Mouse (Mus musculus) induced T-regulatory cell, adult 2 months (primary cell): ENCODE results near the gene Creb3l1.

ENCODE experiments used
- DNase-seq: peaks from one replicate; pipeline ENCODE4 v3.0.0-alpha.2; 2012; ENCODE audit warnings: low read depth

The Creb3l1 gene

DNA sequence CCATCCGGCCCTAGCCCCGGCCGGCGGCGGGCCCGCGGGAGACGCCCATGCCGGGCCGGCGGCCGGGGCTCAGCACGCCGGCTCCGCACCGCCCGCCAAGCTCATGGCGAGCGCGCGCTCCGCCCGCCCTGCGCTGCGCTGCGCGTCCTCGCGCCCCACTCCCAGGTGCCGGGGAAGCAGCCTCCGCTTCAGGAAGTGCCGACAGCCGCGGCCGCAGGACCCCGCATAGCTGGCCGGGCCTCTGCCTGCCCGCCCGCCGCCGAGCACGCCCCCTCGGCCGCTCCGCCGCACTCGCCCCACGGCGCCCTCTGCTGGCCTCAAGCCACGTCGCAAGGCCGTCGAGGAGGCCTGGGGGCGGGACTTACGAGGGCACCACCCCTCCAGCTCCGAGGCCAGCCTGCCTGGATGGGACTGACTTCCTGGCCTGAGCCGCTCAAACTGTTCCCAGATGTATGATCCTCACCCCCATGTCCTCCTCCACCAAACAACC lies 60.8 kb downstream of the Creb3l1 start:
- peak; percentile 95 for DNase-seq

DNA sequence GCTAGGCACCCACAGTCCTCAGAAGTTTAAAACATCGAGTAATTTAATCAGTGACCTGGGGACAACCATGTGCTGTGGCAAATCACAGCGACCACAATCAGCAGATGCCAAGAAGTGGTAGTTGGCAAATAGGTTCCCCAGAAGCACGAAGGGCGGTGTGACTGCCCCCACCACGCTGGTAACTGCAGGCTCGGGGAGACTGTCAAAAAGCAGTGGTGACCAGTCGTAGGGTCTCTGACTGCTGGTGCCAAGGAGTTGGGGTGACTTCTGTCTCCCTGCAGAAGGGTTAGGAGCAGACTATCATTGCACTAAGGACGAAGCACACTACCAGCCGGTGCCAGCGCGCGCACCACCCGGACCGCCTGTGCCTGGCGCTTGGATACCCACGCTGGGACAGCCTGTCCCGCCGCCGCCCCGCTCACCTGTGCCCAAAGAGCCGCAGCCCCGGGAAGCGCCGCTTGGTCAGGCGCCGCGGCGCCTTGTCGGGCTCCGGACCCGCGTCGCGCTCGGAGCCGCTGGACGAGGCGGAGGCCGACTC lies 61.4 kb downstream of the Creb3l1 start:
- peak; percentile 50 for DNase-seq

DNA sequence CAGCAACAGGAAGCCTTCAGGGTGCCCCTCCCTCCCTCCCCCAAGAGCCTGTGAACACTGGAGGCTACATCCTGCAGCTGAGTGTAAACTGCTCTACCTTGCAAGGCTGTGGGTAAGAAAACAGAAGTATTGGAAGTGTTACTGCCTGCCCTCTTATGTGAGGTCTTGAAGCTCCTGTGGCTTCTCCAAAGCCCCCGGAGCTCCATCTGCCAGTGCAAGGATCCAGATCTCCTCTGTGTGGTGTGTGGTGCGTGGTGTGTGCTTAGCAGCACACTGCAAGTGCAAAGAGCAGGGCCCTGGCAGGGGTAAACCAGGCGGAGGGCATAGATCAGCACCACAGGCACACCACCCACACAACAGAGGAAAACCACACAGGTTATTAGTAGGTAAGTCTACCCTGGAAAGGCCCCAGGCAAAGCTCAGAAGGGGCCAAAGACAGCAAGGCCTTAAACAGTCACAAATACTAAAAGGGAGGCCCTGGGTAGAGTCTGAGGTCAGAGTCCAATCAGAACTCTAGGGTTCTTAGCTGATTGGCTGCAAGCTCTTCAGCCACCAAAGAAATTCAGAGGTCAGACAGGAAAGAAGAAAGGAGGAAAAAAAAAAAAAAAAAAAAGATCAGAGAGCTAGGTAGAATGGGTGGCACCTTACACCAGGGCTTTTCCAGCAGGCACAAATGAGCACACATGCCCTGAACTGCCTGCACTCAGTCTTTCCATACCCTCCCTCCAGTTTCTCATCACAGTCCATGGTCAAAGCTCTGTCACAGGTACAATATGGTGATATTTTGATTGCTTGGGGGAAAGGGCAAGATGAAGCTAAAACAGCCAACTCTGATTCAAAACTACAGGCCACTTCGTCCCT lies 62.2 kb downstream of the Creb3l1 start:
- DNase-seq: peak; percentile 85

DNA sequence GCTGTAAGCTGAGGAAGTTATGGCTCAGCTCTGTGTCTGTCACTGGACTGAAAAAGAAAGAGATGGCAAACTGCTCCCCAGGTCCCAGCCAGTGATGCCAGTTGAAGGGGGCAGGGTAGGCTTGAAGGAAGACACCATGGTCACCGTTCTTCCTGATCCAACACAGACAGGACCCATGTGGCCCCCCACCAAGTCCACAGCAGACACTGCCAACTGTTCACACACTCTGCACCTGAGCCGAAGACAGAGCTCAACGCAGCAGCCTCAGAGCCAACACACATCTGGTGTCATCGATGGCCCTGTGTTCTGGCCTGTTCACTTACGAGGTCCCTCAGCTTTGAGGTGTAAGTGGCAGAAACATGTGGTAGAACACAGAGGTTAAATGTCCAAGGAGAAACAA lies 63.8 kb downstream of the Creb3l1 start:
- DNase-seq: no peak

DNA sequence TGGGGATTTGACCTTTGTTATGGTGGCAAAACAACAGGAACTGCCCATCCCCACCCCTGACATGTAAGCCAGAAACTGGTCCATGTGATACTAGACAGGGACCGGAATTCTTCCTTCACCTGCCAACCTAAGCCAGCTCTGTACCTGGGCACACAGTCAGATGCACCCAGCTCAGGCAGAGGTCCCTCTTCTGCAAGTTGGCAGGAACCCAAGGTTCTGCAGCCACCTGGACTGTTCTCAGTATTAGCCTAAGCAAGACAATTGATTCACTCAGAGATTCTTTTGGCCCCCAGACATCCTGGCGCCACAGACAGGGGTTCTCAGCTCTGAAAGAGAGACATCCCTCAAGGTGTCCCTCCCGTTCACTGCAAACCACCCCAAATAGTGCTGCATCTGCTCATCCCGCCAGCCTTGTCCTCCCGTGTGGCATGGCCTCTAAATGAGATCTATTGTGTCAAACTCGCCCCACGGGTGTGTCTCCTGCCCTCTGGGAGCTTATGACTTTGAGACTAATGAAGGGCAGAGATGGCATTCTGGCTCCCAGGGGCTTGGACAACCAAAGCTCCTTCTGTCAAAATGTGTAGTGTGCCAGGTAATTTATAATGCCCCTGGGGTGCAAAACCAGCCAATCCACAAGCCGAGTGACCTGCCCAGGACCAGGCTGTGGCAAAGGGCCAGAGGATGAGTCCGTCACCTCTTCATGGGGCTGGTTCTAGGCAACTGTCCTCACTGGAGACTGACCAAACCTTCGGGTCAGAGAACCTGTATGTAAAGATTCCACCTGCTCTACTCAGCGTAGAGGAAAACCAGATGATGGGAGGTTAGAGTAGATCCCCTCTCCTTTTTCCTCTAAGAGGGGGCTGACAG lies 64.5 kb downstream of the Creb3l1 start:
- no peak for DNase-seq

DNA sequence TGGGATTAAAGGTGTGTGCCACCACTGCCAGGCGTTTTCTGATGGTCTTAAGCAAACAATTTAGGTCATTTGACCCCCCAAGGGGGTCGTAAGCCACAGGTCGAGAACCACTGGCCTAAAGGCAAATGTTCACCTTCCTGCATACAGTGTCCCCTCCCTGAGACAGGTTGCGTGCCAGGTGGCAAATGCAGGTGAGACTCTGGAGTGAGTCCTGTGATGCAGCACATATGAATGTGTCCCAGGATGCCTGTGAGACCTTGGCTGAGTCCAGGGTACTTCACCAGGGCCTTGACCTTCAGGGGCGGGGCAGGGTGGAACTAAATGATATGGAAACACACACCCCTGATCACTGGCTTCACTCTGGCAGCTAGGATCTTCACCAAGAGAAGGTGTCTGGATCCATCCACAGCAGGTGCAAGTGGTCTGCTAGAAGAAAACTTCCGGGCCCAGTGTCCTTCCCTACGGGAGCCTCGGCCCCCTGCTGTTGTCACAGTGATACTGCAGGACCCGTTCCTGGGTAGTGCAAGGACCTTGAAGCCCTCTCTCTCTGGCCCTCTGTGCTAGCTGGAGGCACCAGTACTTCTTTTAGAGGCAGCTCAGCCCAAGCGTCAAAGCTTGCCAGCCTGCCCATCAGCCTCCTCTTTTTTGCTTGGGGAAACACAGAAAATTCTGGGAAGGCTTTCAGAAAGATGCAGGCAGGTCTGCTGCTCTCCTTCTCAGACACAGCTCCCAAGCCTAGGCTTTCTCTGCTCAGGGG lies 65.4 kb downstream of the Creb3l1 start:
- peak; percentile 80 for DNase-seq

DNA sequence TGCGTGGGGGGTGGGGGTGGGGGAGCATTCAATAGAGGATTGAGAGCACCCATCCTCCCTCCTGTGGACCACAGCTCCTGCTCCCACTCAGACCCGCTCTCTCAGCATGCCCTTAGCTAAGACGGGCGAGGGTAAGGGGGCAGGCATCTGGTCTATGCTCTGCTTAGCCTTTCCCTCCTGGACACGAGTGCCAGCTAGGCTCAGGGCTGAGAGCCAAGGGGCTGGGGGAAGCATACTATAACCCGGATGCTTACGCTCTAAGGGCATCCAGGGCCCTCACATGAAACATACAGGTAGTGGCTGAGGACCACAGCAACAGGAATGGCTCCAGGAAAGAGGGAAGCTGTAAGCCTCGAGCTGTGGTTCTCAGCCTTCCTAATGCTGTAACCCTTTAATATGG lies 66.3 kb downstream of the Creb3l1 start:
- DNase-seq: no peak

DNA sequence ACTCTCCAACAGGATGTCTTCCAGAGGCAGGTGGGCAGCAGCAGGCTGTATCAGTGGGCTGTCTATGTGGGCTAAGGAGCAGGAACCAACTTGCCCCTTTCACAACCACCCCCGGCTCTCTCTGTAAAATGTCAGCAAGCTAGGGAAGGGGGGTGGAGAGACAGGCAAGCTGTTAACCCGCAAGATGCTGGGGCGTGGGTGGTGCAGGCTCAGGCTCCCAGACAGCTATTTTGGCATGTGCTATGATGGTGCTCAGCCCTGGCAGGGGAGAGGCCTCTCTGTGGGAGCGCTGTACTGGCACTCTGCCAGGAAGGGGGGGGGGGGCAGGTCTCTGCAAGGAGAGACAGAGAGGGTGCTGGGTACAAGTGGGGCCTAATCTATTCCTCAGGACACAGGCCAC lies 67.2 kb downstream of the Creb3l1 start:
- DNase-seq: peak; percentile 85

DNA sequence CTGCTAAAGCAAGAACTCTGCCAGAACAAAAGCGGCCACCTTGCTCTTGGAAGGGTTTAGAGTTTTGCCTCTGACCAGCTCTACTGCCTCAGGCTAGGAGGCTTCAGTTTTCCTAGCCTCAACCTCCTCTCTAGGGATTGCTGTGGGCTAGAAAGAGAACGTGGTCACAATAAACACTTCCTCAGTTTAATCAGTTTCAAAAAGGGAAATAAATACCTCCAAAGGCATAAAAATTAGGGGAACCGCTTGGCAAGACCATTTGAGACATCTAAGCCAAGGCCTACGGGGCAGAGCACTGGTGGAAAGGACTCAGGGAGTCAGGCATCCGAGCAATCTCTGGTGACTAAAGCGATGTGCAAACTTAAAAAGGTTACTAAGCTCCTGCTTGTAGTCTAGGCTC lies 68.4 kb downstream of the Creb3l1 start:
- DNase-seq: no peak

DNA sequence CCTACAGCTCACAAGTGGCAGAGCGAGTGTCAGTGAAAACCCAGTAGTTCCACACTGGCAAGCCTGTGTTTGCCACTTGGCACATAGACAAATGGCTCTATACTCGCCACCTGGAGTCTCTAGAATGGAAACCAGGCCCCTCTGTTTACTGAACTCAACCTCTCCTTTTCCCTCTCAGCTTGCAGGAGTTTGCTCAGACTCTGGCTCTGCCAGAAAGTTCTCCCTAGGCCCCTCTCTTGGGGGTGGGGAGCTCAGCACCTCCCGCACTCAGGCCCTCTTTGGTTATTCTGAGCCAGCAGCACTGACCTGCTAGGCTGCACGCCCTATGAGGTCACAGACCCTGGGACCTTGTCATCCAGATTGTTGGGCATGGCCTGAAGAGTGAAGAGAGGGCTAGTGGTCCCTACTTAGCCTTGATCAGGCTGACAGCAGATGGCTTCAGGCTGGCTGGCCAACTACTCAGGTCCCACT lies 69.1 kb downstream of the Creb3l1 start:
- no peak for DNase-seq

DNA sequence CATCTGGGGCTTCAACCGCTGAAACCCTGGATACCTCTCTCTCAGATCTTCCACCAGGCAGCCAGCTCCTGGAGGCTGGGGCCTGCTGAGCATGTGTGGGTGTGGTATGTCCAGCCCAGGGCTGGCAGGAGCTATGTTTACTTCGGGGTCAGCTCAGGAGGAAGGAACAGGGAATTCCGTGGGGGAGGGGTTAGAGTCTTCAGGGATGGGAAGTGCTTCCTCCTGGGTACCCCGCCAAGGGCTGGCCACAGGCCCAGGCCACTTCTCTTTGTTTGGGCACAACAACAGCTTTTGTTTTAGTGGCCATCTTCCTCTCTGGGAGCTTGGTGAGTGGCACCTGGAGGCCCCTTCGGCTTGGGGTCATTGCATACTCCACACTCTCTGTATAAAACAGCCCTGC lies 70.5 kb downstream of the Creb3l1 start:
- DNase-seq: no peak

DNA sequence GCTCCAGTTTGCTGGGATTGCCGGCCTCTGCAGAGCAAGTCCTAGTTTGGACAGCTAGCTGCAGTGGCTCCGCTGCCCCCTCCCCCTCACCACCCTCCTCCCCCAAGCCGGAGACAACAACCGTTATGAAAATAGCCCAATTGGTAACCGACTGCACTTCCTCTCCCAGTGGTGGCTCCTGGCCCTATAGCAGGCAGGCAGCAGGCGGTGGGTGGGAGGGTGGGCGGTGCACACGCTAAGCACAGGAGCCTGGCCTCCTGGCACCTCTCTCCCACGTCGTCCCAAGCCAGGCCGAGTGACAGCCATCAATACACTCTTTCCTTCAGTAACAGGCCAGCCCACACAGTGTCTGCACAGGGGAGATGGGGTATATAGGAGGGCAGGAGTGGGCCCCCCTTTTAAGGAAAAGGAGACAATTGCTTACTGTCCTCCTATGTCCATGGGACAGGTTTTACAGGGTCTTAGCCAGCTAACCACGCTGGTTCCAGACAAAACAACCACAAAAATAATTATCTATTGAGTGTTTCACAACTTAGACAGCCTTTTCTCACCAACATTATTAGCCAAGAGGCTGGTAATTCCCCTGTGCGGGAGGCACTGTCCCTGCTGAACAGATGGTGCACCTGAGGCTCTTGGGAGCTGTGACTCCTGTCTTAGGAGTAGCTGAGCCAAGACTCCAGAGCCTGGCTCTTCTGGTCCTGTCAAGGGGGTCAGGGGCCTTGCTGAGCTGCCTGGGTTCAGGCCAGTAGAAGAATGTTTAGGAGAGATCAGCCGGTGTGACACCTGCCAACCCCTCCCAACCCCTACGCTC lies 73.8 kb downstream of the Creb3l1 start:
- DNase-seq: peak; percentile 83

DNA sequence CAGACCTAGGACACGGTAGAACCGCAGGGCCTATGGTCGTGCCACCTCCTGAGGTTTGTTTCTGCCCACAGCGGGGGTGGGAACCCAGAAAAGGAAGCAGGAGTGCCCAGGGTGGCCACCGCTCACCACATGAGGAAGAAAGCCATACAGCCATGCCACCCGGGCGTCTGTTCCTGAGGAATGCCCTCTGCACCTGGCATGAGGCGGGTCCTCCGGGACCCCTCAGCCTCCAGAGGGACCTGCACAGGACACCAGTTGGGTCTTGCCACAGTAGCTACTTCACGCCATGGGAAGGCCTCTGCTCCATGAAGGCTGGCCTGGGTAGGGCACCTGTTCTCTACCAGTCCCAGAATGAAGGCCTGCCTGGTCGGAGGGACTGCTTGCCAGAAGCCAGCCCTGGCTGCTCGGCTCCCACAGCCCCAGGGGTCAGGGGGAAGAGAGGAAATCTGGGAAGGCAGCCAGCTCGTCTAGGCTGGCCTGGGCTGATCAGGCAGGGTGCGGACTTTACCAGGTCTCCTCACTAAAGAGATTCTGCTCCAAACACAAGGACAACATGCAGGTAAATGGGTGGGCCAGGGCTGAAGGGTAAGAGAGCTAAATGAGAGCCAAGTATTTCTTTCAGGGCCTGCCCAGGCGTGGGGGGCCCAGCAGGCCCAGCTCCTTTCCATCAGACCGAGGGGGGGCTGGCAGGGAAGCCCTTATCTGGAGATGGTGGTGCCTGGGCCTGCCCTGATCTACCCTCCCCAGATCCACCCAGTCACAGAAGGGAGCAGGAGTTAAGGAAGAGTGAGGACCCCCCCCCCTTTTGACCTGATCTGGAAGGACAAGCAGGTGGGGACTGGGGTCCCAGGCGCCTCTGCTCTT lies 74.7 kb downstream of the Creb3l1 start:
- DNase-seq: no peak

DNA sequence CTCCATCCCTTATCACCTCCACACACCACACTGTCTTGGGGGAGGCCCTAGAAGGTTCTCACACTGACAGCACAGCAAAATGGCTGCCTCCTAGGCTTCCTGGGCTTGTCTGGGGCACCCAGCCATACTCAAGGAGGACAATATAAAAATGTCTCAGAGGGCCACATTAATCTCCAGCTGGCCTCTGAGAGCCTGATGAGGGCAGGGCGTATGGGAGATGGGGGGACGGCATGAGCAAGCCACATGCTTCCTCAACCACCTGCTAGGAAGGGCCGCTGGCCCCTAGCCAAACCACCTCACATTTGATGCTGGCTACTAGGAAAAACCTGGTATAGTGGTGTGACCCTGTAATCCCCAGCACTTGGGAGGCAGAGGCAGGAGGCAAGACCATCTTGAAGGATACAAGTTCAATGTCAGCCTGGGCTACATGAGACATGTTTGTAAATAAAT lies 75.5 kb downstream of the Creb3l1 start:
- DNase-seq: no peak

DNA sequence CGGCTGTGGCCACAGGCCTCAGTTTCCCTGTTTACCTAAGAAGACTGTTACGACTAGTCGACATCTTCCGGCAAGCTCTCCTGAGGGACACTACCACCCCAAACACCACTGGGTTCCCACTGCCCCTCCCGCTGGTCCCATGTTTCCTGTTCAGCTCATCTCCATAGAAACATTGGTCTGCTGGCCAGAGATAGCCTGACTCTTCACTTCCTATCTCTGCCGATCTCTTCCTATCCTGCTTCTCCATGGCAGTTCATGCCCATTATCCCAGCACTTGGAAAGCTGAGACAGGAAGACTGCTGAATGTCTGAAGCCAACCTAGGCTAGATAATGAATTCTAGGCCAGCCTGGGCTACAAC lies 76.2 kb downstream of the Creb3l1 start:
- no peak for DNase-seq

DNA sequence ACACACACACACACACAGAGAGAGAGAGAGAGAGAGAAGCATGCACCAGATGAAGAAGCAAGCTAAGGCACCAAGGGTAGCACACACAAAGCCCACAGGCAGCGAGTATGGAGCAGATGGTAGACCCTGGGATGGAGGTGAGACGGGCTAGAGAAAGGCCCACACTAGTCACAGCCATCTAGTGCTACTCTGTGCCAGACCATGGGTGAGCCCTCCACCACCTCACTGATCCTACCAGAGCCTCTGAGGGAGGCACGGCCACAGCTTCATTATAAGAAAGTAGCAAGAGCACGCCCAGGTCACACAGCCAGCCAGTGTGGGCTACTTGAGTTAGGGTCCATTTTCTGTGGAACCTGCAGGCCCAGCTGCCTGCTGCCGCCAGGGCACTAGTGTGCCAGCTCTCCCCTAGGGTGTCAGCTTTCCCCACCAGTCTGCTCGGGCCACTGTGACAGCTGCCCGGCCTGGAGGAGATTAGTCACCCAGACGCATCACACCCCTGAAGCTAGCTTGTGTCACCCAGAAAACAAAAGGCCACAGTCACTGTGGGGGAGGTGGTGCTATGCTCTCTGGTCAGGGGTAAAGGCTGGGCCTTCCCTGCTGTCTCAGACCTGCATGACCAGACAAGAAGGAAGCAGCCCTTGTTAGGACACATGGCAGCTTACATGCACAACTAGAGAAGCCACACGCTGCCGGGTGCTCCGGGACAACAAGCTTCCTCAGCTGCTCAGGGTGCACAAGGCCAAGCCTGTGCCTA lies 76.7 kb downstream of the Creb3l1 start:
- peak; percentile 43 for DNase-seq

DNA sequence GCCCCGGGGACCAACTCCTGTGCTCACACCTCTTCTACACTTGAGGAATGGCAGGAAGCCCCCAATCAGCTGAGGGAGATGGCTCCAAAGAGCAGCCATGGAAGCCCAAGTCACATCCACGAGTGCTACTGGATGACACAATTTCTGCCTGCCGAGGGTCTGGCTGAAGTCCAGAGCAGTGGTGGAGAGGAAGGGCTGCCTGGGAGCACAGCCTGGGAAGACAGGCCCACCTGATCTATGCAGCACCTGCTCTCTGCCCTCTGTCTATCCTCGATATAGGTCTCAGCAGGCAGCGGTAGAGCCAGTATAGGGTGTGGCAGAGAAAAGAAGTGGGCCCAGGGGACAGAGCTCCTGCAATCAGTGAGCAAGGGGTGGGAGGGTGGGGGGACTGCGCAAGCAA lies 77.5 kb downstream of the Creb3l1 start:
- no peak for DNase-seq

DNA sequence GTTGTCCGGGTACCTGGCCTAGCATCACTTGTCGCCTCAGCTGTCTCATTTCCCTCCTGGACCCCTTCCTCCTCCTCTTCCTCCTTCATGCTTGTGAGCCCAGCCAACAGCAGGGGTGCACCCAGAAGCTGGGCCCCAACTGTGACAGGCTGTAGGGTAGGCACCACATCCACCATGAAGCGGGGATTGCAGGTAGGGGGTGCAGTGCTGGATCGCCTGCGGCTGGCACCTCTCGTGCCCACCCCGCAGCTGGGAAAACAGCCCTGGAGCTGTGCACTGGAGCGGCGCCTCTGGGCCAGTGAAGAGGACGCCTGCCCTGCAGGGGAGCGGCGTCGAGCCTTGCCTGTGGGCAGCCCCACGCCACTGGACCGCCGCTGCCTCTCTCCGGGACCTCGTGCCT lies 78.8 kb downstream of the Creb3l1 start, which contains the start of gene Gm9821:
Gene Gm9821, plus strand, starts transcription at position 221 of the 400 bp plus-strand sequence.
- DNase-seq: no peak
